Mouse (Mus musculus) neutrophil, adult 5-6 weeks (primary cell): Measurements from ENCODE around the gene Il20rb. TPM values are rescaled to one million over a fixed set of nuclear protein-coding genes. Genes with fewer than 3 reads are reported as not detected.

Experiments used
- ATAC-seq: fragments of 151-379, 151-347 bp; 2 replicates; pipeline ENCODE4 v1.8.0; 2017; ENCODE audit warnings: mild to moderate bottlenecking, moderate TSS enrichment; ENCODE audit not compliant: insufficient number of reproducible peaks, poor library complexity, low FRiP score, severe bottlenecking; ENCODE audit errors: extremely low read depth
- total RNA-seq: library from RNA; stranded (forward); fragments of 200-1000 nt; gene quantifications from 2 replicates; pipeline ENCODE4 v1.2.3, GENCODE M21; 2017

Il20rb gene
- 1.1 and 2.0 TPM in 2 replicates for total RNA-seq

DNA sequence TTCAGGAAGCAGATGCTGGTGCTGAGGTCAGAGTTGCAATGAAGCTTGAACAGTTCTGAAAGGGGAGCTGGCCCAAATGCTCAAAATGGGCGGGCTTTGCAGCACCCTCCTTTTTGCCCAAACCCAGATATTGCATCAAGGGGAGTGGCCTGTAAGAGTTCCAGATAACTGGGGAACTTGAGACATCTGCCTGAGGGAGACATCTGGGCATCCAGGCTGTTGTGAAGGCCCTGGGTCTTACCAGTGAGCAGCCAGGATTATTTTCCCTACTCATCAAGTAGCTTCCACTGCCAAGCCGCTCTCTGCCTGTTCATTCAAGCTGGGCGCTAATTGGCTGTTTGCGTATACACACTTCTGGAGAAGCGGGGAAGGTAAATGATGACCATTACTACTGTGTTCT is at the start of gene Il20rb:
Gene Il20rb, minus strand, starts transcription at position 358 of the 400 bp plus-strand sequence.
- no peak for ATAC-seq

DNA sequence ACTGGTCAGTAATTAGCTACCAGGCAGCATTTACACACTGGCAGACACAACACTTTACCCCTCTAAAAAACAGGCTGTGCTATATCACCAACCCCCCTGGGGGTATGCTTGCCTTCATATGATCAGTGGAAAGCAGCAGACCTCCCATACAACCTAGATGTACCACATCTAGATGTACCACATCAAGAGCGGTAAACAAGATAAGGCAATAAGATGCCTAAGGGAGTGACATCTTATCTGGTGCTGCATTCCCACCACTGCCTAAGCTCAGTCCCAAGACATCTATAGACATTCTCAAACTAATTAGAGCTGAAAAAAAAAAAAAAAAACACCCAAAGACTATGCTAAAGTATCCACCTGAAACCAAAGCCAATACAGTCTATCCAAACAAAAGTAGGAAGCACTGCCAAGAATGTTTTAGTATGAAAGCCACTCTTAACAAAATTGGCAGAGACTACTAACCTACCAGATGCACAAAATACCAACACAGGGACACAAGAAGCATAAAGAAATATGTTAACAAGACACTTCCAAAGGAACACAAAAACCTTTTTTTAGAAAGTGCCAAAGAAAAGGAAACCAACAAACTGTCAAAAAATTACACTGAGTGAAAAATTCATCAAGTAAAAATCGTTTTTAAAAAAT is 49.2 kb upstream of the Il20rb start:
- no peak for ATAC-seq

DNA sequence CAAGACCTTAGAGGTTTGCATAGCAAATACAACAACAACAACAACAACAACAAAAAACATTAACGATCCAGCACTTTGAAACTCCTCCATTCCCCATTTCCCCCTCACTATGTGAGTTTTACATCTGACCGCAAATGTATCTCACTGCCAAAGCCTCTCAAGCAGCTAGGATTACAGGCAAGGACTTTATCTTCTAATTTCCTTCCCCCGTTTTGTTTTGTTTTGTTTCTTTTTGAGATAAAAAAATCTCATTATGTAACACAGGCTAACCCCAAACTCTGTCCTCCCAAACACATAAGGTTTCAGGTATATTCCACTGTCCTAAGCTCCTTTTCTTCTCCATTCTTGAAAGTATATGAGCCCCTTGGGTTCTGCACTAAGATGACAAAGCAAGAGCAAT is 48.1 kb upstream of the Il20rb start:
- no peak for ATAC-seq

DNA sequence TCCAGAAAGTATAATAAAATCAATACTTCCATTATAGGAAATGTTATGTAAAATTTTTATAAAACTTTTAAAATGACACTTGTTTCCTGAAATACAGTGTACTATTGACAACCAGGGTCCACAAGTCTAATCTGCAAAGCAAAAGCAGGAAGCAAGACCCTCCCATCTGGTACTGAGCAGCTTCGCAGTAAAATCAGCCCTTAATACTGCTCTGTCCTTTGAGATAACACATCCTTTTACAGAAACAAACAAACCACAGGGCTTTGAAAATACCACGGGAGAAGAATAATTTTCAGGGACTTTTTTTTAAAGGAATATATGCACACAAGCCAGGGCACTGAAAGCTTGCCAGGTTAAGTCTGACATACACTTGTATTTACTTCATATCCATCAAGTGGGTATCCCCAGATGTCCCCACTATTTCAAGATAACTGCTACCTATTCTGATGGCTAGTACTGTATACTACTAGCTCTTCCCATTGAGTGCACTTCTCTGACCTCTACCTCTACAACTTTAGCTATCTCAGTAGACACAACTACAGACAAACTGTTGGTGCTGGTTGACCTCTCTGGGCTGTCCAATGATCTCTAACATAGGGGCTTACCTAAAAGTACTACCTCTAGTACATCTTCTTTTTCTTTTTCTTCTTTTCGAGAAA is 46.4 kb upstream of the Il20rb start:
- ATAC-seq = no peak

DNA sequence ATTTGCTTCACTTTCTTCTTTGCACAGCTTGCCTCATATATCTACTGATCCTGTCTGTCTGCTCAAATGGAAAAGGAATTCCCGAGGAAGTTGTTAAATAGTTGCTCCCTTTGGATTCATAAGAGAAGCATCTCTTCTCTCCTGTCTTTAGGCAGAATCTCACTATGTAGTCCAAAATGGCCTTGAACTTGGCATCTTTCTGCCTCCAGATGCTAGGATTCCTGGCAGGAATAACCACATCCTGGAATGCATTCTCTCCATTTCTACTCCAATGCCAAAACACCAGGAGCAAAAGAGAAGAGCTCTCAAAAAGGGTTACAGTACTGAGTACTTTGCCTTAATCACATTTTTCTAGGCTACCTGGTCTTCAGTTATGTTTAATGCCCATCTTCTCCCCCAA is 44.7 kb upstream of the Il20rb start:
- no peak for ATAC-seq

DNA sequence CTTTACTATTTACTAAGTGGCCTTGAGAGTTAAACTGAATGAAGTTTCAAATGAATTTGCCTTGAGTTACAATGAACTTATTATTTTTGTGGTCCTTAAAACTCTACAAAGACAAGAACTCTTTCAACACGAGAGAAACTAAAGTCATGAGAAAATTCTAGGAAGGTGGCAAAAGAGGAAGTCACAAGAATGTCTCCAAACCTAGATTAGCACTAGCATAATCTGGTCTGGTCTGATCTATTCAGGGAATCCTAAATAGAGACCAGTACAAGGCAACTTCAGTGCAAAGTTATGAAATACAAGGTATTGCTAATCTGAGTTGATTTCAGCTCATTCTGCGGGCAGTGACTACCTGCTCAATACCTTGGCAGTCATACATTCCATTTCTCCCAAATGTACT is 38.6 kb upstream of the Il20rb start:
- ATAC-seq = no peak

DNA sequence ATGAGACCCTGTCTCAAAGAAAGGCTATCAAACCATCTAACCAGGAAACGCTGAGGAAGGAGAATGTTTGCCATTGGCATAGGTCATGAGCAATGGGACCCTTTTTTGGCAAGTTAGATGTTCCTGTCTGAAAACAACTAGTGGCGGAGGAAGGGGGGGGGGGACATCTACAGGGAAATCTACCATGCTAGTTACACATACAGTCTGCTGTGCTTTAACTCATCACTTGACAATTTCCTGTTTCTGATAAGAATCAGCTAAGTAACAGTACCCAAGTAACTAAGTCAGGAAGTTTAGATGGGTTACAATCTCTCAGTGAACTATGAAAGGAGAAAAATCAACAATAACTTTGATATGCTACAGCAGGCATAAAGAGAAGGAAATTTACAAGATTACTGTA is 35.4 kb upstream of the Il20rb start:
- ATAC-seq = no peak

DNA sequence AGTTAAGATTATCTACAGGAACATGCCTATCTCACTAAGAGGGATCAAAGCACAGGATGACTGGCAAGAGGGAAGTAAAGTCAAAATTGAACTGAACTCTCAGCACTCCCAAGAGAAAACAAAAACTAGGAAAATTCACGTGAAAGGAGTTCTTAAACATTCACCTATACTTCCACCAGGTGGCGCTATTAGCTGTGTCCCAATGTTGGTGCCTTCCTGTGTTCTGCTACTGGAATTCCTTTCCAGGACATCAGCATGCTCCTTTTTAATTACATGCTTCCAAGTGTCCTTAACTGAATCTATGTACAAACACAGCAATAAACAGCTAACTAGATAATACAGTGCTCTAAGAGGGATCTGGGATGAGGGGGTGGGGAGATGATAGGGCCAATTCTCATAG is 34.0 kb upstream of the Il20rb start:
- no peak for ATAC-seq

DNA sequence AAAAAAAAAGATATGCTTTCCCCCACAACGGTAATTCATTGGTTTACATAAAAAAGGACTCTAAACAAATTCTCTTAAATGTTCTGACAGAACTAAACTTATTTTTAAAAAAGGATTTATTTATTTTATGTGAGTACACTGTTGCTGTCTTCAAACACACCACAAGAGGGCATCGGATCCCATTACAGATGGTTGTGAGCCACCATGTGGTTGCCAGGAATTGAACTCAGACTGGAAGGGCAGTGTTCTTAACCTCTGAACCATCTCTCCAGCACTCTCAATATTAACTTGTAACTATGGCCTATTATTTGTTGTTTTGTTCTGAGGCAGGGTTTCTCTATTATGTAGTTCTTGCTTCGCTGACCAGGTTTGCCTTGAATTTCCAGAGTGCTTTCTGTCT is 33.4 kb upstream of the Il20rb start:
- no peak for ATAC-seq

DNA sequence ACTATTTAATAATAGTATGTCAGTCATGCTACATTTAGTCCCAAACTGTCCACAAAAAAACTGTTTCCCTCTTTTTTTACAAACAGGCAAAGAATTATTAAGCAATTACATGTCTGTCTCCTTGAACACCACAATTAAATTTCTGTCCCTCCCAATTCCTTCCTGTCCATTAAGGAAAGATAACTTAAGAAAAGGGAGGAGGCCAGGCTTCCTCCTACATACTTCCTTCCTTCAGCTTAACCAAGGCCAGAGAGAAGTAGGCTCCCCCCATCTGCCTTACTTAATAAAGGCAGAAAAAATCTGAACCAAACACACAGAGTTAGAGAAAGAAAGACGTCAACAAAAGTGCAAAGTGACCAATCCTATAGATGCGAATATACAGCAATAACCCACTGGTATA is 21.0 kb upstream of the Il20rb start:
- ATAC-seq = no peak

DNA sequence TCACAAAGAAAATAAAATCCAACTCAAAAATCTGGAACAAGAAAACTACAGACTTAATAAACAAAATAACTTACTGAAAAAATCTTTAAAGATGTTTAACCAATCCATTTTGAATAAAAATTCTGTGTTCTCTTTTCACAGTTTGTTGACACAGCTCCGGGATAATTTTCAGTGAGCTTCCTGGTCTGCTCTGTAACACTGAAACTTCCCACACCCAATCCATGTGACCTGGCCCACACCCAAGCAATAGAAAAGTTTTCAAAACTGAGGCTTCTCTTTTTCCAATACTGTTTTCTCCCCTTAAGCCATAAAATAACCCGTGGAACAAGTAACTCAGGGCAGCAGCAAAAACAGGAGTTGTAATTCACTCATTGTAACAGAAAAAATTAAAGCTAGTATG is 20.1 kb upstream of the Il20rb start:
- no peak for ATAC-seq

DNA sequence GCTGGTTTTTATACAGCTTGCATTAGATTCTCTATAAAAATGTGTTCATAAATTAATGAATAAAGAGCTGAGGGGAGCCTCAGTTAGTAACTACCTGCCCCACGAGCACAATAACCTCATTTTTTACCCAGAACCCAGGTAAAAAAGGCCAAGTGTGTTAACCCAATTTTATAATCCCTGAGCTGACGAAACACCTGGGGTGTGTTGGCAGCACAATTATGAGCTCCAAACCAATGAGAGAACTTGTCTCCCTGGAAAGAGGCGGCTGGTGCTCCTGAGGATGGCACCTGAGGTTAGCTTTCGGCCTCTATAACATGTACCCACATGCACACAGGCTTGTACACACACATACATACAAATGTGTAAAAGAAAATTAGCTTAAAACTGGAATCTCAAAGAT is 18.9 kb upstream of the Il20rb start:
- ATAC-seq = no peak

DNA sequence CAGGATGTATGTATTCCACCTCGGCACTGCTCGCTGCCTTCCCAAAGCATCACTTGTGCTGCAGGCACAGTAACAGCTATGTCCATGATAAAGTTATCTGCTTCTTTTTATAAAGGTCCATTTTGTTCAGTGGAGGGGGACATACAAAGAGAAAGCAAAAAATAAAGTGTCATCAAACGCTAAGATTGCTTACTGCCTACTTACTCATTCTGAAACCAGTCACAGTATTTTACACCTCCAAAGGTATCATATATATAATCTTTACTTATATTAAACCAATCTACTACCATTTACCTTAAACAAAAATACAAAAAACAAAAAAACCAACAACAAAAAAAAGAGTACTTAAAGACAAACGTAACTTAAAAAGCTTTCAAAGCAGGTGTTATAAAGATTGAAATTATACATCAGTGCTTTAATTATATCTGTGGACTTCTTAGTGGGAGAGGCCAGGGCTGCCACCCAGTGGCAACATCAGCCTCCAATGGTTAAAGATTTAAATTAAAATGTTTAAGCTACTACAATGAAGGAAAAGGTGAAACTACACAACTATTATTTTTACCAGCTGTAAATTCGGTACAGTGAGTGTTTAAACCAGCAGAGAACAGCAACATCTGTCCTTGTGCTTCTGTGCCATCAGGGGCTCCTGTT is 7.1 kb upstream of the Il20rb start:
- no peak for ATAC-seq

DNA sequence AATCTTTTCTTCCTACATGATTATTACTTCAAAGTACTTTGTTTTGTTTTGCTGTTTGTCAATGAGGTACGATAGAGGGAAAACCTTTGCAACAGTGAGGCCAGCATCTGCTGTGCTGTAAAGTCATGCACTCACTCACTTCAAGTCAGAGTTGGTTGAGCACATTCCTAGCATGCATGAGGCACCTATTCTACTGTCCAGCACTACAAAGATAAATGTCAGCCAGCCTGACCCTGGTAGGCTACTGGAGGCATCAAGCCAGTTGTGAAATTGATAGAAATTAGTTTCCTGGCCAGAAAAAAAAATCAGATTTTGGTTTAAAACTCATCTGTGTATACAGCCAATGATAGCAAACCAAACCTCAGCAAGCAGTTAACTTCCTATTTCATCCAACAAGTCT is 4.8 kb upstream of the Il20rb start:
- ATAC-seq = no peak

DNA sequence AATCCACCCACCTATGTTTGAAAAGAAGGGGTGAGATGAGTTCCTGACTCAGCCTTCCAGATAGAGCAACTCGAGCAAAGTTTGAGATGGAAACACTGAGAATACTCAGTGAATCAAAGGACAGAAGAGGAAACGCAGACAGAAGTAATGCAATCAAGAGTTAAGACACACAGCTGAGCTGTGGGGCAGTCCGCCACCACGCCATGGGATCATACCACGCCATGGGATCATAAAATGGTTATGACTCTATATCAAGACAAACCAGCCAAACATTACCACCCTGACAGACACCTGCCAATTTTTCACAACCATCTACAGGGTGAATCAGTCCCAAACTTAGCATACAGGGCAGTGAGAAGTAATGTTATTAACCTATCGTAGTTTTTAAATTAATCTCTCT is 2.4 kb upstream of the Il20rb start:
- no peak for ATAC-seq

DNA sequence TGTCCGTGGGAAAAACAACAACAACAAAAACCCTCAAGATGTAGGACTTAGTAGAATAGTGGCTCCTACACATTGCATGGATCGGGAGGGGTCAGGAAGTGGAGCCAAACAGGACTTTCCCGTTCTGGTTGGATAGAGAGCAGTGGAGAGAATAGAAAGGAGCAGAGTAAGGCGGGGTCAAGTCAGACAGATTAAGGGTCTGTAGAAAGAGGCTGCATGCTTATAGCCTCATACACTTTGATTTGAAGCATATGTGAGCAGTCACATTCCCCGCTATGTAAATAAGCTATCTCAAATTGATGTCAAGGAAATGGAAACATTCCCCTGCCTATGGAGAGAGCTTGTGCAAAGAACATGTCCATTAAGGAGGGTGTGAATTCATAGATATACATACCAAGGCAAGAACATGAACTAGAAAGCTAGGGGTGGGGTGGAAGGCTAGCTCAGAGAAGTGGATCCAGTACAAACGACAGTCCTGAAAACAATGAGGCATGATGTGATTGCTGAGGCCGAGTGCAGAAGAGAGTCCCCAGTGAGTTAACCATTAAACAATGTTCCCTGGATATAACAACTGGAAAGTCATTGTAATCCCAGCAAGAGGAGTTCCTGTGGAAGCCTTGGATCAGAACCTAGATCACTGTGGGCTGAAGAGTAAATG is 1.6 kb upstream of the Il20rb start:
- no peak for ATAC-seq

DNA sequence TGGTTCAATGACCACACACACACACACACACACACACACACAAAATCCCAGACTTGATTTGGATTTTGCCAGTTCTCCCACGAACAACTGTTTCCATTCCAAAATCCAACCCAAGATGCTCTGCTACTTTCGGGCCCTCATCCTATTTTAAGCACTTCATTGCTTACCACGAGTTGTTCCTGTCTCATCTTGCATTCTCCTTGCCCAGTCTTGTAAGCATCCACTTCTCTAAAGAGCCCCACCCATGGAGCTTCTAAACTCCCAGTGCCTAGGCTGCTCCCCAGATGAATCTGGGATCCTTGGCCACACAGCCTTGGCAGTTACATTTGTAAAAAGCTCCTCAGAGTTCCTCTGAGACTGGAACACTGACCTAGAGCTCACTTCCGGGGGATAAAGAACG is 3.3 kb downstream of the Il20rb start:
- ATAC-seq = no peak

DNA sequence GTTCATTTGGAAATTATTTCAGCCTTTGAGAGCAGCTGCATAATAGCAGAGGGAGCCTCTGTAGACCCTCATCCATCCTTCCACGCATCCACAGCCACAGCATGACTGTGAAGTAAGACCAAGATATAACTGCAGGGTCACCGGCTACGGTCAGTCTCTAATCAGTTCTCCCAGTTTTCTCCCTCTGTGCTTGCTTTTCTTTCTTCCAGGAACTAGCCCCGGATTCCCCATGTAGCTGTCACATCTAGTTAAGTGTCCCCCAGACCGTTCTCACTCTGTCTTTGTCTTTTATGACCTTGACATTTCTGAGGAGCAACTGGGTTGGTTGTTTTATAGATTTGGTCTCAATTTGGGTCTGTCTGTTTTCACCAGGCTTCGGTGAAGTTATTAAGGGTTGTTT is 5.0 kb downstream of the Il20rb start:
- ATAC-seq = no peak

DNA sequence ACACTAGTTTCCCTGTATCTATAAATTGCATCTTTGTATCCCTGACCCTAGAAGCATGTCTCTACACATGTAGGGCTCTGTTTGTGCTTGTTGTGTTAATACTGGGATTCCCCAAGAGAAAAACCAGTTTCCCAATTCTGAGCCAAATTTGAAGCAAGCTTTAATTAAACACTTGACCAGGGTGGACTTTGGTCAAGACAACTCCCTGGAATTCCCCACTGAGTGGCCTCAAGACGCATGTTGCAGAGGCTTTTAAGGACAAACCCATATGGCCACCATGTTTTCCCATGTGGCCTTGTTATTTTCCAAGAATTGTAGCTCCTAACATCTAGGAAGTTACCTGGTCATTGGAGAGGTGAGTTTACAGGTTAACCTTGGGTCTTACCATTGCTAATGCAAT is 12.5 kb downstream of the Il20rb start:
- no peak for ATAC-seq

DNA sequence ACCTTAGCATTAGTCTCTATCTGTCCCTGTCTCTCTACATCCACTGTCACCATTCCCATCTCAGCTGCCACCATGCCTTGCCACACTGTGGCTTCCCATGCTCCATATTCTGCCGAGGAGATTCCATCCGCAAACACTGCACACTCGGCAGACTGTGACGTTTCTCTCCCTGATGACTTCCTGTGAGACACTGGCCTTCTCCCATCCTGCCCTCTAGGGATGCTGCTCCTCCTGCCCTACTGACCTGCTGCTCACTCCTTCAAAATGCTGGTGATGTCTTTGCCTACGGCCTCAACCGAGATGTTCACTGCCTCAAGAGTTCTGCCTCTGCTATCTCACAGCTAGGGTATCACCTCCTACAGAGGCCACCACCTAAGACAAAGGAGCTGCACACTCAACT is 13.2 kb downstream of the Il20rb start:
- no peak for ATAC-seq
